Mouse (Mus musculus): ENCODE results near the gene Olfr1510.
"Not testable (repeated sequence)": the region's sequence is repeated elsewhere in the genome, so short reads cannot be mapped to it uniquely, and the experiment has no call there.

Olfr1510 gene

GRCm38 (mm10) chr14:52414273-52414672 is at the start of gene Olfr1510:
Olfr1510 (minus strand) TSS chr14:52414373.
- no peak for DNase-seq

- no peak for DNase-seq
These were observed 47.8 kb upstream of the Olfr1510 start for GRCm38 (mm10) chr14:52461928-52462327.

GRCm38 (mm10) chr14:52451138-52451537 is 37.0 kb upstream of the Olfr1510 start:
- no peak for DNase-seq

GRCm38 (mm10) chr14:52442690-52443089 is 28.5 kb upstream of the Olfr1510 start, which contains the start of gene Olfr1509:
Olfr1509 (plus strand) TSS chr14:52442990.
- no peak for DNase-seq

- DNase-seq: no peak
These were observed 13.5 kb upstream of the Olfr1510 start for GRCm38 (mm10) chr14:52427686-52428085.

GRCm38 (mm10) chr14:52410142-52410919 is 3.8 kb downstream of the Olfr1510 start:
- not testable (repeated sequence) for DNase-seq

- DNase-seq: no peak
These were observed 16.9 kb downstream of the Olfr1510 start, which contains the start of gene Olfr1511 for GRCm38 (mm10) chr14:52397279-52397678. Olfr1511 (minus strand) TSS chr14:52397379.

GRCm38 (mm10) chr14:52390084-52390848 is 23.9 kb downstream of the Olfr1510 start:
- not testable (repeated sequence) for DNase-seq

GRCm38 (mm10) chr14:52379068-52379467 is 35.1 kb downstream of the Olfr1510 start, which contains the start of gene Olfr1512:
Olfr1512 (minus strand) TSS chr14:52379168.
- no peak for DNase-seq

- no peak for DNase-seq
These were observed 45.4 kb downstream of the Olfr1510 start for GRCm38 (mm10) chr14:52368741-52369140.
